Mouse (Mus musculus) splenic B cell, adult 2 months (primary cell): Measurements from ENCODE around the gene Ccdc148.

ENCODE experiments used
- DNase-seq: peaks from one replicate; pipeline ENCODE4 v3.0.0-alpha.2; 2011; ENCODE audit warnings: low read depth, low spot score
- H3K27me3 ChIP-seq: 2 replicates; pipeline ENCODE4 v1.6.1; 2012; ENCODE audit warnings: mild to moderate bottlenecking, low read length, moderate library complexity, mixed read lengths; ENCODE audit not compliant: control insufficient read depth, poor library complexity, insufficient read depth, severe bottlenecking
- H3K36me3 ChIP-seq: 2 replicates; pipeline ENCODE4 v1.6.1; 2012; ENCODE audit warnings: mild to moderate bottlenecking, low read length, moderate library complexity, mixed read lengths; ENCODE audit not compliant: control insufficient read depth, poor library complexity, insufficient read depth, severe bottlenecking

The Ccdc148 gene

GRCm38 (mm10) chr2:59188306-59188705 is 27.8 kb upstream of the Ccdc148 start:
- no peaks in the 10 kb centered on the region for H3K27me3 ChIP-seq
- no peaks in the 10 kb centered on the region for H3K36me3 ChIP-seq
- DNase-seq: no peak

DNA sequence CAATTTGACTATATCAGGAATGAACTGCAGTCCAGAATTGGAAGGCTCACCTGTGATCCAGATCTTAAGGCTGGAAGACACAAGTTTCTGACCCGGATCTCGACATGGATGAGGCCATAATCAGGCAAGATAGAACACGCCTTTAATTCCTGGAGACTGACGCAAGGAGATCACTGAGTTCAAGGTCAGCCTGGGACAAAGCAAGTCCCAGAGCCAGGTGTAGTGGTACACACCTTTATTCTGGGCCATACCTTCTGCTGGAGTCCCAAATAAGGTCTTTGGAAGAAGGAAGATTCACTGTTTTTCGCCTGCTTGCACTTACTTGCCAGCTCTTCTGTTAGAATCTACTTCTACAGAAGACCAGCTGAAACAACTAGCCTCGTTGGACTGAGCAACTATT is 26.5 kb upstream of the Ccdc148 start:
- no peaks in the 10 kb centered on the region for H3K27me3 ChIP-seq
- H3K36me3 ChIP-seq: no peaks in the 10 kb centered on the region
- DNase-seq: no peak

GRCm38 (mm10) chr2:59186122-59186521 is 25.6 kb upstream of the Ccdc148 start:
- DNase-seq: no peak
- H3K36me3 ChIP-seq: no peaks in the 10 kb centered on the region
- no peaks in the 10 kb centered on the region for H3K27me3 ChIP-seq

GRCm38 (mm10) chr2:59184107-59185064 is 23.9 kb upstream of the Ccdc148 start:
- no peak for DNase-seq
- H3K27me3 ChIP-seq: no peaks in the 10 kb centered on the region

GRCm38 (mm10) chr2:59183541-59183940 is 23.1 kb upstream of the Ccdc148 start:
- DNase-seq: no peak
- Histone ChIP-seq H3K27me3 (no peaks in the 10 kb centered on the region), H3K36me3 (no peaks in the 10 kb centered on the region)

More at GRCm38 (mm10) chr2:59184107-59185064, 23.9 kb upstream of the Ccdc148 start:
- H3K36me3 ChIP-seq: no peaks in the 10 kb centered on the region

DNA sequence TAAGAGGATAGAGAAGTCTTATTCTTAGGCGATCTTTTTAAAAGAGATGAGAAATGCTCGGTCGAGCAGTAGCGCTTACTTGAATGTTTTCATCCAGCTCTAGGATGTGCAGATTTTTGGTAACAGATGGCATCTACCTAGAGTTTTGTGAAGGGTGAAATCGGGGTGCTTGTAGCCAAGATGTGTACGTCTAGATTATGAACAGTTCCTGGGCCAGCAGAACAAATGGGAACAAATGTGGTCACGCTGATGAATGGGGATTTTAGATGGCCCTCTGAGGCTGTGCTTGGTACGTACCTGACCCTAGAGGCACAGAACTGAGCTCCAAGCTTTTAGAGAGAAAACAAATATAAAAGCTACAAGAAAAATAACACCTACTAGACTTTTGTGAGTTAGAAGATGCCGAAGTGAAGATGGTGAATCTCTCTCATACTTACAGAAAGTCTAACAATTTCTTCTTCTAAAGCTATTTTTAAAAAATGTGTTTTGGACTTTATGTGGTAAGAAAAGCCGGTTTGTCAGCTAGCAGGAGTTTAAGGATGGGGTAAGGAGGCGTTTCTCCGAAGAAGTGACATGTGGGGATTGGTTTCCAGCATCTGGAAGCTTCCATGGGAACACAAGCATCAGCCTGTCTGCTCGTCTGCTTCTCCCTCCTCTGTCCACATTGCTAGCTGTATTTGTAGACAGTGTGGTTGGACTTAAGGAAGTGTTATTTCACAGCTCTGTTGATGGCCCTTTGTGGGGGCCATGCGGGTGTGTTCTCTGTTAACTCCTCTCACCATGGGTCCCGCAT is 21.0 kb upstream of the Ccdc148 start:
- Histone ChIP-seq H3K27me3 (no peaks in the 10 kb centered on the region), H3K36me3 (no peaks in the 10 kb centered on the region)
- no peak for DNase-seq

DNA sequence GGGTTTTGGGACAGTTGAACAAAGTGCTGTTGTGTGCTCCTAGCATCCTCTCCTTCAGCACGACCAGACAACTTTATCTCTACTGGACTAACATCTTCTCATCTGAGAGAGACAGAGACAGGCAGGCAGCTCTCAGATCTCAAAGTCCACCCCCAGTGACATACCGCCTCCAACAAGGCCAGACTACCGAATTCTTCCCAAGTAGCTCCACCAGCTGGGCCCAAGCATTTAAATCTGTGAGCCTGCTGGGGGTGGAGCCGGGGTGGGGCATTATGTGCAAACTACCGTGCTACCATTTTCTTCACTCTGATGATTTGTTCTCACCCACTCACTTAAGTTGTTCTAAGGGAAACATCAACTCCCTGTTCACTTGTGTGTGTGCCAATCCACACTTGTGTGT is 19.0 kb upstream of the Ccdc148 start:
- DNase-seq: no peak
- H3K36me3 ChIP-seq: no peaks in the 10 kb centered on the region
- no peaks in the 10 kb centered on the region for H3K27me3 ChIP-seq

- no peaks in the 10 kb centered on the region for H3K27me3 ChIP-seq
- no peaks in the 10 kb centered on the region for H3K36me3 ChIP-seq
Measured at GRCm38 (mm10) chr2:59178960-59179359, 18.5 kb upstream of the Ccdc148 start.

DNA sequence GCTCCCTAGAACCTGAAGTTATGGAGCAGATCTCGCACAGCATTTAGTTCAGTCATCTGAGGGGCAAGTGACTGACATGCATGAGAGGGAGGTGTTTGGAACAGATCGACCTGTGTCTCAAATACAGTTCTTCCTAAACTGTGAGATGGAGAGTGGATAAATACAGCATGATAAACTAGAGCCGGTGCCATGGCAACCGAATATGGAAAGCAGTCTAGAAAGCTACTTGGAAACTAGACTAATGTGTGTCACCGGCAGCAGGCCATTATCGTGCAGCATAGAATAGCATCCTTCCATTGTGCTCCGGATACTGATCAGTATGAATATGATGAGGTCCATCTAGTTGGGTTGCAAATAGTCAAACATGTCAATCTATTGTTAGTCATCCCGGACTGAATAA is 17.7 kb upstream of the Ccdc148 start:
- H3K36me3 ChIP-seq: no peaks in the 10 kb centered on the region
- DNase-seq: no peak

More at GRCm38 (mm10) chr2:59178960-59179359, 18.5 kb upstream of the Ccdc148 start:
- no peak for DNase-seq

GRCm38 (mm10) chr2:59175926-59176325 is 15.4 kb upstream of the Ccdc148 start:
- Histone ChIP-seq H3K27me3 (no peaks in the 10 kb centered on the region), H3K36me3 (no peaks in the 10 kb centered on the region)
- no peak for DNase-seq

More for the DNA sequence above, 17.7 kb upstream of the Ccdc148 start:
- H3K27me3 ChIP-seq: no peaks in the 10 kb centered on the region

DNA sequence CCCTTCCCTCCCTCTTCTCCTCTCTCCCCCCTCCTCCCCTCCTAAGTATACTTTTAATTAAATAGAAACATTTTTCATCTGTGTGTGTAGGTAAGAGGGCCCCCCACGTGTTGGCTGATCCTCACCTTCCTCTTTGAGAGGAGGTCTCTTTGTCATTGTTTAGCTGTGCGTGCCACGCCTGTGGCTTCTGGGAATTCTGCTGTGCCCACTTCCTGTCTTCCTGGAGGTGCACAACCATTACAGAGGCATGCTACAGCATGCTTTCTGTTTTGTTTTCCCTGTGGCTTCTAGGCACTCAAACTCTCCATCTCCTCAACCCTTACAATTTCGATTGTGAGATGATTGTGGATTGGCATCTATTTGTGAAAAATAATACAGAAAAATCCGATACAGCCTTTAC is 11.1 kb upstream of the Ccdc148 start:
- DNase-seq: no peak

DNA sequence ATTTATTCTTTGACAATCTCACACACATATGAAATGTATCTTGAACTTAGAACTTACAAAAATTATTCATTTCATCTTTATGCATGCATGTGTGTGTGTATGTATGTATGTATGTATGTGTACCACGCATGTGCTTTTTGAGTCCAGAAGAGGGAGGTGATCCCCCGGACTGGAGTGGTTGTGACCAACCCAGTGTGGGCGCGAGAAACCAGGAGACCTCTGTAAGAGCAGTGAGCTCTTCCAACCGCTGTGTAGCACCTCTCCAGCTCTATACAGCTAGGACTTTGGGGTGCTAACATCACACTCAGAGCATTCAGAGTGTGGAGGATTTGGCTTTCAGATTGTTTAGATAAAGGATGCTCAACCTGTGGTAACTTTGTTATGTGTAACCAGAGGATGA is 10.1 kb upstream of the Ccdc148 start:
- DNase-seq: no peak
- H3K27me3 ChIP-seq: no peaks in the 10 kb centered on the region
- H3K36me3 ChIP-seq: no peaks in the 10 kb centered on the region

More for the DNA sequence above, 11.1 kb upstream of the Ccdc148 start:
- Histone ChIP-seq H3K36me3 (no peaks in the 10 kb centered on the region), H3K27me3 (no peaks in the 10 kb centered on the region)

- Histone ChIP-seq H3K36me3 (no peaks in the 10 kb centered on the region), H3K27me3 (no peaks in the 10 kb centered on the region)
- no peak for DNase-seq
Measured at GRCm38 (mm10) chr2:59170208-59170589, 9.7 kb upstream of the Ccdc148 start.

GRCm38 (mm10) chr2:59169572-59170207 is 9.2 kb upstream of the Ccdc148 start:
- Histone ChIP-seq H3K27me3 (no peaks in the 10 kb centered on the region), H3K36me3 (no peaks in the 10 kb centered on the region)
- no peak for DNase-seq

DNA sequence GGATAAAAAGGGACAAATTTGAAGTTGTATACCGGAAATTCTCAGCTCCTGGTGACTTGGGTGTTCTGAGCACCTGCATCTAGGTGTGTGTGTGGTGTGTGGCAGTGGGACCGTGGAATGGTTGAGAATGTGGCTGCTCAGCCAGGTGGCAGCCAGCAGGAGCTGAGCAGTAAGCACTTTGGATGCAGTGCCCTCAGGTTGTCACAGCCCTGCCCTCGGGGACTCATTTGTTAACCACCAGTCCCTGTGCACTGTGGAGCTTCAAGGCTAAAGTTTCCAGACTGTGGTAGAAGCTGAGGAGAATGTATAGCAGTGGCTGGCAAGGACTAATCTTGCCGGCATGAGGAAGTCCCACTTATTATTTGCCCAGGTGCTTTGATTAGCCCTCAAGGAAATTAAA is 7.3 kb upstream of the Ccdc148 start:
- H3K27me3 ChIP-seq: no peaks in the 10 kb centered on the region
- no peaks in the 10 kb centered on the region for H3K36me3 ChIP-seq
- DNase-seq: no peak
